ENCODE assay signal across 26 mouse cellular contexts in genomic region chr3:86184546-86184945, GRCm38 (mm10).
"Had no signal": no experiment of that assay in that cellular context is flagged by ENCODE, and none has a peak within 500 bp of the region (broad histone marks: within the 10 kb centered on the region; RNA-seq: fewer than 3 reads in every experiment).

No protein-coding gene starts in this region.

- H3K4me3 ChIP-seq: gastrocnemius, adult 2 months; heart, adult 2 months; heart, embryonic 13.5 days; heart, embryonic 15.5 days; hindbrain, embryonic 13.5 days; hindbrain, embryonic 15.5 days; kidney, embryonic 15.5 days; left cerebral cortex, adult 2 months; limb, embryonic 13.5 days; limb, embryonic 15.5 days; liver, embryonic 12.5 days had no signal

- H3K27ac ChIP-seq: gastrocnemius, adult 2 months; heart, adult 2 months; heart, embryonic 13.5 days; heart, embryonic 15.5 days; hindbrain, embryonic 13.5 days; hindbrain, embryonic 15.5 days; hindbrain, postnatal 0 days; kidney, embryonic 15.5 days; kidney, postnatal 0 days; left cerebral cortex, adult 2 months; limb, embryonic 13.5 days; limb, embryonic 15.5 days; liver, embryonic 12.5 days had no signal

- DNase-seq: gastrocnemius, adult 2 months; gastrocnemius, postnatal 10 days; gastrocnemius, postnatal 25 days; heart, adult 11 months; heart, adult 2 months; heart, postnatal 14 days; heart, postnatal 36 days; kidney, adult 11 months; kidney, adult 2 months; kidney, adult 9 months; kidney, postnatal 14 days; kidney, postnatal 36 days; left cerebral cortex, postnatal 4 days had no signal

- H3K4me2 ChIP-seq: heart, embryonic 11.5 days; heart, embryonic 13.5 days; heart, embryonic 15.5 days; hindbrain, embryonic 13.5 days; hindbrain, embryonic 15.5 days; kidney, embryonic 15.5 days; limb, embryonic 13.5 days; limb, embryonic 15.5 days; liver, embryonic 12.5 days had no signal

- H3K9me3 ChIP-seq: heart, embryonic 13.5 days; heart, embryonic 15.5 days; hindbrain, embryonic 13.5 days; hindbrain, embryonic 15.5 days; kidney, embryonic 15.5 days; limb, embryonic 13.5 days; limb, embryonic 15.5 days; liver, embryonic 12.5 days had no signal

- H3K36me3 ChIP-seq: heart, embryonic 13.5 days; heart, embryonic 15.5 days; hindbrain, embryonic 13.5 days; hindbrain, embryonic 15.5 days; kidney, embryonic 15.5 days; limb, embryonic 13.5 days; limb, embryonic 15.5 days; liver, embryonic 12.5 days had no signal

- ATAC-seq: hindbrain, postnatal 0 days; intestine, embryonic 16.5 days; liver, embryonic 12.5 days had no signal

- H3K4me1 ChIP-seq: heart, embryonic 13.5 days; heart, embryonic 15.5 days; hindbrain, embryonic 13.5 days; hindbrain, embryonic 15.5 days; liver, embryonic 12.5 days had no signal

- H3K27me3 ChIP-seq: heart, embryonic 13.5 days; heart, embryonic 15.5 days; hindbrain, embryonic 13.5 days; hindbrain, embryonic 15.5 days; kidney, embryonic 15.5 days; limb, embryonic 13.5 days; limb, embryonic 15.5 days; liver, embryonic 12.5 days had no signal

- H3K9ac ChIP-seq: heart, embryonic 13.5 days; heart, embryonic 15.5 days; hindbrain, embryonic 13.5 days; hindbrain, embryonic 15.5 days; kidney, embryonic 15.5 days; limb, embryonic 13.5 days; limb, embryonic 15.5 days; liver, embryonic 12.5 days had no signal
